Mouse (Mus musculus) heart, postnatal 0 days (tissue): ENCODE measurements around the gene Pfdn6. TPM values are rescaled to one million over a fixed set of nuclear protein-coding genes. Genes with fewer than 3 reads are reported as not detected.
"Not testable (repeated sequence)": the region's sequence is repeated elsewhere in the genome, so short reads cannot be mapped to it uniquely, and the experiment has no call there.

Source experiments
- ATAC-seq: fragments of 200-750 bp; cut with Nextera tagmentation; 2 replicates; pipeline ENCODE4 v1.8.0; 2017; ENCODE audit warnings: low read depth, moderate number of reproducible peaks, moderate library complexity; ENCODE audit not compliant: insufficient read depth
- DNase-seq: peaks from one replicate; pipeline ENCODE4 v3.0.0-alpha.2; 2016; ENCODE audit warnings: low spot score
- H3K27ac ChIP-seq: fragments of 300-500 bp; sonication (generic); 2 replicates; pipeline ENCODE4 v1.5.1; 2014; ENCODE audit warnings: low read depth, mild to moderate bottlenecking
- H3K27me3 ChIP-seq: fragments of 300-500 bp; sonication (generic); 2 replicates; pipeline ENCODE4 v1.6.1; 2014; ENCODE audit warnings: low read length, mixed read lengths; ENCODE audit not compliant: control insufficient read depth, insufficient read depth
- H3K36me3 ChIP-seq: fragments of 300-500 bp; sonication (generic); replicated peaks from 2 replicates; pipeline ENCODE4 v1.6.1; 2014; ENCODE audit warnings: low read length, mixed read lengths; ENCODE audit not compliant: control insufficient read depth, insufficient read depth
- H3K4me1 ChIP-seq: fragments of 300-500 bp; sonication (generic); 2 replicates; pipeline ENCODE4 v1.6.1; 2014; ENCODE audit warnings: antibody characterized with exemption; ENCODE audit not compliant: control insufficient read depth, insufficient read depth
- H3K4me2 ChIP-seq: fragments of 300-500 bp; sonication (generic); 2 replicates; pipeline ENCODE4 v1.6.1; 2014; ENCODE audit warnings: low read depth, mild to moderate bottlenecking, low read length, moderate library complexity
- H3K4me3 ChIP-seq: fragments of 300-500 bp; sonication (generic); 2 replicates; pipeline ENCODE4 v1.5.1; 2014; ENCODE audit warnings: low read depth, low read length
- H3K9ac ChIP-seq: fragments of 300-500 bp; sonication (generic); replicated peaks from 2 replicates; pipeline ENCODE4 v1.6.1; 2014; ENCODE audit warnings: low read depth, low read length, mixed read lengths
- H3K9me3 ChIP-seq: fragments of 300-500 bp; sonication (generic); replicated peaks from 2 replicates; pipeline ENCODE4 v1.6.1; 2016; ENCODE audit warnings: low read length; ENCODE audit not compliant: control insufficient read depth
- CTCF ChIP-seq: IDR thresholded peaks from 2 replicates; pipeline ENCODE4 v1.5.1; 2016; ENCODE audit warnings: antibody characterized with exemption, control low read depth, low read depth
- EP300 ChIP-seq: IDR thresholded peaks from 2 replicates; pipeline ENCODE4 v1.6.1; 2016; ENCODE audit warnings: antibody characterized with exemption, low read depth
- WGBS: fragments of 180-500 bp; shearing (Covaris S2); extraction: QIAGEN DNeasy Blood & Tissue Kit; methylation state at CpG from one replicate; pipeline ENCODE4 v1.1.7; 2014; 5-methylcytosine and 5-hydroxymethylcytosine counted together
- polyA plus RNA-seq: library from polyadenylated mRNA; unstranded; fragments of >200 nt; fragmentation: Nextera tagmentation; extraction: Ambion mirVana; gene quantifications from 2 replicates; pipeline ENCODE4 v1.2.1, GENCODE M21; 2015
- total RNA-seq: library from RNA; depleted of rRNA; stranded (reverse); fragments of >200 nt; gene quantifications from 2 replicates; pipeline ENCODE4 v1.2.3, GENCODE M21; 2014; ENCODE audit warnings: low replicate concordance

Pfdn6 gene
- total and polyA plus RNA-seq, 2 experiments from 2014 or later, result 77.4 to 123 TPM

- WGBS, result under 1% methylated on average over 33 of the region's 33 CpGs
- Histone ChIP-seq H3K9ac (peak overlapping the region; percentile 98), H3K4me2 (peak overlapping the region; percentile 94), H3K4me3 (peak overlapping the region; percentile 87), H3K9me3 (no peaks in the 10 kb centered on the region), H3K4me1 (peaks cover 37% of the 10 kb centered on the region), H3K36me3 (peaks cover 35% of the 10 kb centered on the region), H3K27ac (peak overlapping the region; percentile 94), H3K27me3 (no peaks in the 10 kb centered on the region)
- ATAC-seq, result peak; percentile 16
- TF ChIP-seq CTCF (no peak), EP300 (no peak; the same call in 1 of the 2 replicates)
- DNase-seq, result peak; percentile 24
These were observed 14.8 kb upstream of the Pfdn6 start for GRCm38 (mm10) chr17:33954646-33955554.

- TF ChIP-seq EP300, result no peak
- no peak for TF ChIP-seq CTCF
- peak overlapping the region; percentile 98 for H3K9ac ChIP-seq
- H3K27me3 ChIP-seq, result no peaks in the 10 kb centered on the region
- peak overlapping the region; percentile 94; the same call in 1 of the 2 replicates for H3K27ac ChIP-seq
- peak overlapping the region; percentile 87 for H3K4me3 ChIP-seq
- peaks cover 37% of the 10 kb centered on the region for H3K4me1 ChIP-seq
- 44% methylated on average over 5 of the region's 5 CpGs for WGBS
- peak overlapping the region; percentile 94 for H3K4me2 ChIP-seq
- DNase-seq, result no peak
- H3K36me3 ChIP-seq, result peaks cover 27% of the 10 kb centered on the region
- ATAC-seq, result no peak
- no peaks in the 10 kb centered on the region for H3K9me3 ChIP-seq
These were observed 13.9 kb upstream of the Pfdn6 start for GRCm38 (mm10) chr17:33953961-33954565.

- TF ChIP-seq CTCF, result no peak
- no peak for TF ChIP-seq EP300
- Histone ChIP-seq H3K27me3 (no peaks in the 10 kb centered on the region), H3K4me3 (no peak overlapping the region), H3K9ac (no peak overlapping the region), H3K9me3 (no peaks in the 10 kb centered on the region), H3K27ac (no peak overlapping the region), H3K36me3 (peaks cover 20% of the 10 kb centered on the region), H3K4me2 (no peak overlapping the region), H3K4me1 (peaks cover 37% of the 10 kb centered on the region)
- 73% methylated on average over 3 of the region's 3 CpGs for WGBS
- DNase-seq, result no peak
- ATAC-seq, result no peak
These were observed 13.2 kb upstream of the Pfdn6 start for GRCm38 (mm10) chr17:33953310-33953709.

- no peak overlapping the region for H3K4me3 ChIP-seq
- no peak overlapping the region for H3K4me2 ChIP-seq
- H3K4me1 ChIP-seq, result peaks cover 37% of the 10 kb centered on the region
- no peaks in the 10 kb centered on the region for H3K9me3 ChIP-seq
- 76% methylated on average over 4 of the region's 4 CpGs for WGBS
- no peaks in the 10 kb centered on the region for H3K27me3 ChIP-seq
- no peak overlapping the region for H3K27ac ChIP-seq
- no peak for TF ChIP-seq EP300
- no peak for TF ChIP-seq CTCF
- no peak overlapping the region for H3K9ac ChIP-seq
- ATAC-seq (no peak), DNase-seq (no peak)
- peaks cover 19% of the 10 kb centered on the region for H3K36me3 ChIP-seq
These were observed 12.7 kb upstream of the Pfdn6 start for GRCm38 (mm10) chr17:33952879-33953278.

GRCm38 (mm10) chr17:33952015-33952414 is 11.9 kb upstream of the Pfdn6 start:
- H3K27ac ChIP-seq, result not testable (repeated sequence)
- H3K4me1 ChIP-seq, result peaks cover 37% of the 10 kb centered on the region

More at GRCm38 (mm10) chr17:33952015-33952414, 11.9 kb upstream of the Pfdn6 start:
- H3K4me3 ChIP-seq, H3K9me3 ChIP-seq, H3K27me3 ChIP-seq, H3K9ac ChIP-seq, DNase-seq, ATAC-seq: not testable (repeated sequence)
- WGBS, result 78% methylated on average over 13 of the region's 13 CpGs
- Histone ChIP-seq H3K36me3 (peaks cover 19% of the 10 kb centered on the region), H3K4me2 (peak overlapping the region; percentile 90; the same call in 1 of the 2 replicates)
